Mouse (Mus musculus) hindbrain, embryonic 12.5 days (tissue): ENCODE measurements around the gene Pcbp1. TPM values are rescaled to one million over a fixed set of nuclear protein-coding genes. Genes with fewer than 3 reads are reported as not detected.
A peak's percentile ranks its signal among the peaks of the same experiment; 100 is the strongest.
"Not testable (repeated sequence)": the region's sequence is repeated elsewhere in the genome, so short reads cannot be mapped to it uniquely, and the experiment has no call there.

ENCODE experiments used
- ATAC-seq: fragments of 200-750 bp; cut with Nextera tagmentation; 2 replicates; pipeline ENCODE4 v1.8.0; 2017; ENCODE audit warnings: moderate TSS enrichment; ENCODE audit not compliant: low FRiP score
- H3K27ac ChIP-seq: fragments of 300-500 bp; sonication (generic); 2 replicates; pipeline ENCODE4 v1.5.1; 2016; ENCODE audit warnings: mild to moderate bottlenecking
- H3K27me3 ChIP-seq: fragments of 300-500 bp; sonication (generic); 2 replicates; pipeline ENCODE4 v1.6.1; 2016; ENCODE audit warnings: mild to moderate bottlenecking
- H3K36me3 ChIP-seq: fragments of 300-500 bp; sonication (generic); 2 replicates; pipeline ENCODE4 v1.6.1; 2016; ENCODE audit warnings: mild to moderate bottlenecking
- H3K4me1 ChIP-seq: fragments of 300-500 bp; sonication (generic); 2 replicates; pipeline ENCODE4 v1.6.1; 2016
- H3K4me2 ChIP-seq: fragments of 300-500 bp; sonication (generic); replicated peaks from 2 replicates; pipeline ENCODE4 v1.6.1; 2016; ENCODE audit warnings: mild to moderate bottlenecking
- H3K4me3 ChIP-seq: fragments of 300-500 bp; sonication (generic); 2 replicates; pipeline ENCODE4 v1.5.1; 2016; ENCODE audit warnings: mild to moderate bottlenecking
- H3K9ac ChIP-seq: fragments of 300-500 bp; sonication (generic); 2 replicates; pipeline ENCODE4 v1.6.1; 2016; ENCODE audit warnings: mild to moderate bottlenecking, moderate library complexity
- H3K9me3 ChIP-seq: fragments of 300-500 bp; sonication (generic); replicated peaks from 2 replicates; pipeline ENCODE4 v1.6.1; 2016; ENCODE audit warnings: mild to moderate bottlenecking
- WGBS: fragments of 180-500 bp; shearing (Covaris S2); methylation state at CpG from one replicate; pipeline ENCODE4 v1.1.7; 2016; 5-methylcytosine and 5-hydroxymethylcytosine counted together
- polyA plus RNA-seq: library from polyadenylated mRNA; unstranded; fragments of >200 nt; fragmentation: Nextera tagmentation; extraction: Ambion mirVana; gene quantifications from 2 replicates; pipeline ENCODE4 v1.2.1, GENCODE M21; 2016

Pcbp1 gene
- 557 and 561 TPM in 2 replicates for polyA plus RNA-seq

GRCm38 (mm10) chr6:86526032-86526960 is at the start of gene Pcbp1:
Gene Pcbp1, minus strand, starts transcription at chr6:86526321.
- Histone ChIP-seq H3K27ac (peak within 1 kb of the TSS; percentile 100), H3K27me3 (no peaks in the 10 kb centered on the region), H3K4me1 (peaks cover 26% of the 10 kb centered on the region), H3K9ac (peak within 1 kb of the TSS; percentile 98), H3K9me3 (no peaks in the 10 kb centered on the region), H3K4me3 (peak within 1 kb of the TSS; percentile 97), H3K36me3 (peaks cover 14% of the 10 kb centered on the region), H3K4me2 (peak within 1 kb of the TSS; percentile 92)
- under 1% methylated on average over 102 of the region's 120 CpGs for WGBS
- peak; percentile 85 for ATAC-seq

GRCm38 (mm10) chr6:86574495-86574894 is 48.4 kb upstream of the Pcbp1 start:
- Histone ChIP-seq H3K27ac (no peak overlapping the region), H3K36me3 (no peaks in the 10 kb centered on the region), H3K4me3 (no peak overlapping the region), H3K4me1 (peaks cover 4% of the 10 kb centered on the region; the same call in 1 of the 2 replicates), H3K4me2 (no peak overlapping the region), H3K9me3 (no peaks in the 10 kb centered on the region), H3K27me3 (no peaks in the 10 kb centered on the region), H3K9ac (no peak overlapping the region)
- ATAC-seq = no peak
- 97% methylated on average over 3 of the region's 3 CpGs for WGBS

- no peak for ATAC-seq
- Histone ChIP-seq H3K9me3 (no peaks in the 10 kb centered on the region), H3K4me1 (peaks cover 12% of the 10 kb centered on the region; the same call in 1 of the 2 replicates), H3K36me3 (peaks cover 14% of the 10 kb centered on the region), H3K9ac (no peak overlapping the region), H3K27ac (no peak overlapping the region), H3K4me3 (no peak overlapping the region), H3K27me3 (no peaks in the 10 kb centered on the region), H3K4me2 (no peak overlapping the region)
- WGBS = 57% methylated on average over 9 of the region's 9 CpGs
Measured at GRCm38 (mm10) chr6:86570830-86571229, 44.7 kb upstream of the Pcbp1 start.

- H3K27ac ChIP-seq = 0 out of 2 replicates have a peak overlapping the region, but pooled peaks have one; percentile 17
- H3K9me3 ChIP-seq = no peaks in the 10 kb centered on the region
- H3K9ac ChIP-seq = no peak overlapping the region
- peaks cover 28% of the 10 kb centered on the region for H3K36me3 ChIP-seq
- peaks cover 12% of the 10 kb centered on the region; the same call in 1 of the 2 replicates for H3K4me1 ChIP-seq
- H3K4me2 ChIP-seq = no peak overlapping the region
- no peaks in the 10 kb centered on the region for H3K27me3 ChIP-seq
- ATAC-seq = no peak
- no peak overlapping the region for H3K4me3 ChIP-seq
- 74% methylated on average over 3 of the region's 3 CpGs for WGBS
Measured at GRCm38 (mm10) chr6:86569461-86569820, 43.3 kb upstream of the Pcbp1 start.

GRCm38 (mm10) chr6:86568816-86569460 is 42.8 kb upstream of the Pcbp1 start:
- ATAC-seq = no peak
- H3K9ac ChIP-seq = no peak overlapping the region
- 50% methylated on average over 3 of the region's 3 CpGs for WGBS

GRCm38 (mm10) chr6:86565782-86566181 is 39.7 kb upstream of the Pcbp1 start:
- WGBS = 91% methylated on average over 2 of the region's 2 CpGs
- ATAC-seq = no peak
- peaks cover 8% of the 10 kb centered on the region; the same call in 1 of the 2 replicates for H3K4me1 ChIP-seq
- H3K27me3 ChIP-seq = no peaks in the 10 kb centered on the region
- peaks cover 50% of the 10 kb centered on the region for H3K36me3 ChIP-seq
- H3K4me2 ChIP-seq = no peak overlapping the region
- no peak overlapping the region for H3K9ac ChIP-seq
- no peak overlapping the region for H3K4me3 ChIP-seq
- no peak overlapping the region for H3K27ac ChIP-seq
- no peaks in the 10 kb centered on the region for H3K9me3 ChIP-seq

More at GRCm38 (mm10) chr6:86568816-86569460, 42.8 kb upstream of the Pcbp1 start:
- H3K36me3 ChIP-seq = peaks cover 31% of the 10 kb centered on the region
- H3K9me3 ChIP-seq = no peaks in the 10 kb centered on the region
- H3K27ac ChIP-seq = peak overlapping the region; percentile 17; the same call in 1 of the 2 replicates
- no peak overlapping the region for H3K4me2 ChIP-seq
- H3K27me3 ChIP-seq = no peaks in the 10 kb centered on the region
- no peak overlapping the region for H3K4me3 ChIP-seq
- peaks cover 12% of the 10 kb centered on the region; the same call in 1 of the 2 replicates for H3K4me1 ChIP-seq

- H3K27ac ChIP-seq, H3K27me3 ChIP-seq, H3K4me2 ChIP-seq, H3K9me3 ChIP-seq, H3K9ac ChIP-seq, ATAC-seq, H3K4me3 ChIP-seq, H3K4me1 ChIP-seq: not testable (repeated sequence)
- peaks cover 63% of the 10 kb centered on the region for H3K36me3 ChIP-seq
- WGBS = 92% methylated on average over 1 of the region's 1 CpGs
Measured at GRCm38 (mm10) chr6:86557182-86557581, 31.1 kb upstream of the Pcbp1 start.

- no peak overlapping the region for H3K27ac ChIP-seq
- peaks cover 64% of the 10 kb centered on the region for H3K36me3 ChIP-seq
- ATAC-seq = no peak
- H3K27me3 ChIP-seq = no peaks in the 10 kb centered on the region
- H3K4me1 ChIP-seq = no peaks in the 10 kb centered on the region
- no peaks in the 10 kb centered on the region for H3K9me3 ChIP-seq
- no peak overlapping the region for H3K4me2 ChIP-seq
- 98% methylated on average over 3 of the region's 3 CpGs for WGBS
- no peak overlapping the region for H3K9ac ChIP-seq
- no peak overlapping the region for H3K4me3 ChIP-seq
Measured at GRCm38 (mm10) chr6:86556345-86557058, 30.4 kb upstream of the Pcbp1 start.

GRCm38 (mm10) chr6:86550587-86550986 is 24.5 kb upstream of the Pcbp1 start:
- no peak for ATAC-seq
- H3K27ac ChIP-seq = no peak overlapping the region
- H3K27me3 ChIP-seq = no peaks in the 10 kb centered on the region
- H3K9me3 ChIP-seq = no peaks in the 10 kb centered on the region
- no peak overlapping the region for H3K4me3 ChIP-seq
- H3K4me1 ChIP-seq = no peaks in the 10 kb centered on the region
- H3K36me3 ChIP-seq = peaks cover 67% of the 10 kb centered on the region
- 68% methylated on average over 1 of the region's 1 CpGs for WGBS
- H3K9ac ChIP-seq = no peak overlapping the region
- H3K4me2 ChIP-seq = no peak overlapping the region

- no peak for ATAC-seq
Measured at GRCm38 (mm10) chr6:86547880-86548367, 21.8 kb upstream of the Pcbp1 start.

GRCm38 (mm10) chr6:86547228-86547755 is 21.2 kb upstream of the Pcbp1 start:
- no peak overlapping the region for H3K9ac ChIP-seq
- no peak for ATAC-seq
- H3K4me2 ChIP-seq = no peak overlapping the region
- no peaks in the 10 kb centered on the region for H3K4me1 ChIP-seq
- no peaks in the 10 kb centered on the region for H3K27me3 ChIP-seq
- H3K4me3 ChIP-seq = no peak overlapping the region
- H3K36me3 ChIP-seq = peaks cover 76% of the 10 kb centered on the region
- no peaks in the 10 kb centered on the region for H3K9me3 ChIP-seq
- WGBS = 98% methylated on average over 1 of the region's 1 CpGs
- no peak overlapping the region for H3K27ac ChIP-seq

More at GRCm38 (mm10) chr6:86547880-86548367, 21.8 kb upstream of the Pcbp1 start:
- H3K9ac ChIP-seq = no peak overlapping the region
- H3K36me3 ChIP-seq = peaks cover 78% of the 10 kb centered on the region
- H3K27me3 ChIP-seq = no peaks in the 10 kb centered on the region
- H3K27ac ChIP-seq = no peak overlapping the region
- no peaks in the 10 kb centered on the region for H3K4me1 ChIP-seq
- no peak overlapping the region for H3K4me3 ChIP-seq
- WGBS = 95% methylated on average over 8 of the region's 8 CpGs
- H3K4me2 ChIP-seq = no peak overlapping the region
- no peaks in the 10 kb centered on the region for H3K9me3 ChIP-seq
